Mouse (Mus musculus): ENCODE data around the gene Tmem60. TPM values are rescaled to one million over a fixed set of nuclear protein-coding genes. Genes with fewer than 3 reads are reported as not detected.
A peak's percentile ranks its signal among the peaks of the same experiment; 100 is the strongest.

Gene Tmem60
- total RNA-seq, 2 experiments from 2014 or later, result 27.4 to 53.7 TPM

DNA sequence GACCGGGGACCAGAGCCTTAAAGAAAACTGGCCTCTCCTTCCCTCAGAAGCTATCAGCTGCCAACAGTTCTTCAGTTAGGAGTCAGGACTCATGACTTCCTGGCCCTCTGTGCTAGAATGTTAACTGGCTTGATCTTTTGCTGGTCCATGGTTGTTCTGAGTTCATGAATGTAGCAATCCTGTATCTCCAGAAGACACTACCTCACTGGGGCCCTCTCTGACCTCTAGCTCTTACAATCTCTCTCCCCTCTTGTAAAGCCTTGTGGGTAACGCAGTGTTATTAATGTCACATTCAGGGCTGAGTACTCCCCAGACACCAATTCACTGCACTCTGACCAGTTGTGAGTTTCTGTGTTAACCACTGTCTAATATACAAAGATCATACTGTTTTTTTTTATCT lies 22.7 kb downstream of the Tmem60 start:
- no peak for ATAC-seq (replicated peaks; ENCODE audit: low FRiP score, poor library complexity, severe bottlenecking)

DNA sequence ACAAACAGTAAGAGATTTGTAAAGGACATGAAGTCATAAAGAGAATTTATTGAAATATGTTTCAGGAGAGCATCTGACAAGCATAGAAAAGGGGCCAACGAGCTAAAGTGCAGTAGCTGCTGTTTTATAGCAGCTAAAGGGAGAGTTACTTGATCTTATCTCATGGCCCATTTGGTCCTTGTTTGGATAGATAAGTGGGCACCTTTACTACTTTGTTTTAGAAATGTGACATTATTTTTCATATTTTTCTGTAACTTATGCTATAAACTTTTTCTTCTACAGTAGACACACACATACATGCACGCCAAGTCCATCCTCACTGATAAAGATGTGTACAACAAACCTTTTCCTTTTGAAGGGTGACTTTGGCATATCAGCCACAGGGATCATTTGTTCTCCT lies 23.4 kb downstream of the Tmem60 start:
- ATAC-seq (replicated peaks; ENCODE audit: low FRiP score, poor library complexity, severe bottlenecking), result no peak

DNA sequence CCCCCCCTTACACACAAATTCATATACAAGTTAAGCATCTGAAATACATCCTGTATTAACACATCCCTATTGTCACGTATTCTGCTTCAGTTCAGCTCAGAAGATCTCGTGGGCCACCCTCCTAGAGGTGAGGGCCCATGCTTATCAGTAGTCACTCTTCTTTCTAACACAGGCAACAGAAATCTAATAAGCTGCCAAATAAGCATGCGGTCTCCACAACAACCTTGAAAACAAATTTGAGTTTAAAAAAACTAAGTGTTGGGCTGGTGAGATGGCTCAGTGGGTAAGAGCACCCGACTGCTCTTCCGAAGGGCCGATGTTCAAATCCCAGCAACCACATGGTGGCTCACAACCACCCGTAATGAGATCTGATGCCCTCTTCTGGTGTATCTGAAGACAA lies 24.2 kb downstream of the Tmem60 start:
- no peak for ATAC-seq (replicated peaks; ENCODE audit: low FRiP score, poor library complexity, severe bottlenecking)

DNA sequence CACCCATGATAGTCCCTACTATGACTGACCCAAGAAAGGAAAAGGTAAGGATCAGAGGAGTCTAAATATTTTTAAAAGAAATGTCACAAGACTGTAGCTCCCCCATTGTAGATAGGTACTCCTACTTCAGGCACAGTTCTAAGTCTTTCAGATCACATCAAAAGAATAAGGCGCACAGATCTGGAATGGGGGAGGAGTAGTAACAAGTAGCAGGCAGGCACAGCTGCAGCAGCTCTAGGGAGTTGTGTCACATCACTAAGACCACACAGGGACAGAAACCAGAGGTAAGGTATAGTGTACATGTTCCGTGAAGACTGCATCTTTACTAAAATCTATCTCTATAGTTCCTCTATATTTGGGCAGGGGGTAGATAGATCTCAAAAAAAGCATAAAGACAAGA lies 29.8 kb downstream of the Tmem60 start:
- ATAC-seq (replicated peaks; ENCODE audit: low FRiP score, poor library complexity, severe bottlenecking), result no peak

DNA sequence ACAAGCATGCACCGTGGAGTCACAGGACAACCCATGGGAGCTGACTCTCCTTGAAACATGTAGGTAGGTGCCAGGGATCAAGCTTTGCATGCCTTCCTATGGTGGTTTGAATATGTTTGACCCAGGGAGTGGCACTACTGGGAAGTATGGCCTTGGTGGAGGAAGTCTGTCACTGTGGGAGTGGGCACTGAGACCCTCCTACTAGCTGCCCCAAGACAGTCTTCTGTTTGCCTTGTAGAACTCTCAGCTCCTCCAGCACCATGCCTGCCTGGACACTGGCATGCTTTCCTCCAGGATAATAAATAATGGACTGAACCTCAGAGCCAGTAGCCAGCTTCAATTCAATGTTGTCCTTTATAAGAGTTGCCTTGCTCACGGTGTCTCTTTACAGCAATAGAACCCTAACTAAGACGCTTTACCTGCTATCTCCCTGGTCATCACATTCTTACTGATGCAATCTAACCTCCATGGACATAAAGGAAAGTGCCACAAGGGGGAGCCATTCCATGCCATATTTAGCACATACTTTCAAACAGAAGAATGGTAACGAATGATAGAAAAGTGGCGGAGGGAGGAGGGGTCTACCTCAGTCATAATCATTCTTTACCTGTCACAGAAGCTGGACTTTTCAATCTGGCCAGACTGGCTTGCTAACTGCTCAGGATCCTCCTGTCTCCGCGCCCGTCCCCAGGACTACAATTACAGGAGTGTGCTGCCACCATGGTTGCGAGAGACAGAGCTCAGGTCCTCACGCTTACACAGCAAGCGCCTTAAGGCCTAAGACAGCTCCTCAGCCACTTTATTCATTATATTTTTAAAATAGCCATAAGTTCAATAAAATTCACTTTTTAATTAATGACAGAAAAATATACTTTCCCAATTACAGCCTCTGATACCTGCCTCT lies 31.6 kb downstream of the Tmem60 start:
- peak; percentile 30; the same call in 1 of the 2 replicates for ATAC-seq (replicated peaks; ENCODE audit: low FRiP score, poor library complexity, severe bottlenecking)

DNA sequence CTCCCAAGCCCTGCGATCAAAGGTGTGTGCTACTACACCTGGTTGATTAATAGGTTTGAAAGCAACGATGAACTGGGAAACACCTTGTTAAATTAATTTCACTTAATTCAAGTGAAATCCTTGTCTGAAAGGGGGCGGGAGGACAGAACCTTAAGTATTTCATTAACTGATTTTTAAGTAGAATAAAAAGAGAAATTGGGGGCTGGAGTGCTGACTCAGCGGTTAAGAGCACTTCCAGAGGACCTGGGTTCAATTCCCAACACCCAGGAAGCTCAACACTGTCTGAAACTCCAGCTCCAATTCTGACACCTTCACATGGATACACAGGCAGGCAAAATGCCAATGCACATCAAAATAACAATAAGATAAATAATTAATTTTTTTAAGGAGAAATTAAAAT lies 37.0 kb downstream of the Tmem60 start:
- no peak for ATAC-seq (replicated peaks; ENCODE audit: low FRiP score, poor library complexity, severe bottlenecking)

DNA sequence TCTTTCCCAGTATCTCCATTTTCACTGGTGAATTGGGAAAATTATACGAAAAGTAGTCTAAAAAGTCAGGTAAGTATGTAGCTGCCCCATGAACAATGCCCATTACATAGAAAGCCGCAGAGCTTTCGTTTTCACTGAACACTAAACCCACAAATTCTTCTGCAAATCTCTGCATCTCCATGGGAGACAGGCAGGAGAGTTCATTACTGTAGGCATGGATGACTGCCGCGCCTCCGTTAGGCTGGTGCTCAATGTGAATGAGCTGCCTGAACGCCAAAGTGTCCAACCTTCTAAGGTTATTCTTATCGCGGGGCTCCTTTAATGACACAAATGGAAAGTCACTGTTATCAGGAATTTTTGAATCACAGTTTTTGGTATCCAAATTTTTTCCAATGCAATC lies 37.6 kb downstream of the Tmem60 start:
- no peak for ATAC-seq (replicated peaks; ENCODE audit: low FRiP score, poor library complexity, severe bottlenecking)

DNA sequence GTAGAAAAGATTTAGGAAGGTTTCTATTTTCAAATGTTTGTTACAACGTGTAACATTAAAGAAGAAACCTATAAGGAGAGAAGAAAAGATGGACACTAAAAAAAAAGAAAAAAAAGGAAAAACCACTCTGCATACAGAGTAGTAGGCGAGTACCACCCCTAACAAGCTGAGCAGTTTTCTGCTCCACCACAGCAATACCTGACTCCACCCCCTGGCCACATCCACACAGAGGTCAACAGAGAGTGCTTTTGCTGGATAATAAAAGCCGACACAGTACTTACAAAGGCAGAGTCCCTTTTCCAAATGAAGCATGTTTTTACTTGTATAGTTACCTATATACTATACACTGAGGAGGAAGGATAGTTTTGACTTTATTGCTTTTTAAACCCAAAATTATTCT lies 42.6 kb downstream of the Tmem60 start:
- ATAC-seq (replicated peaks; ENCODE audit: low FRiP score, poor library complexity, severe bottlenecking), result no peak

DNA sequence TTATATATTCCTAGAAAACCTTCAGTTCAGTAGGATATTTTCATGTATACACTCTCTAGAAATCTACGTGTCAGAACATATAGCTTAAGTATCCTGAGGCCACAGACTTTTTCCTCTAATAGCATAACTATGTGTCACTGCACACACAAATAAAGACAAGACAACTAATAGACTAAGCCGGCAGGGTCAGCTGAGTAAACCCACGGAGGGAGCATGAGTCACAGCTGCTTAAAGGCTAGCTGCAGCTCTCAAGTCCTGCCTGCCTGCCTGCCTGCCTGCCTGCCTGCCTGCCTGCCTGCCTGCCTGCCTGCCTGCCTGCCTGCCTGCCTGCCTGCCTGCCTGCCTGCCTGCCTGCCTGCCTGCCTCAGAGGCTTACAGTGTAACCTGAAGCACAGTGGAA lies 43.5 kb downstream of the Tmem60 start:
- no peak for ATAC-seq (replicated peaks; ENCODE audit: low FRiP score, poor library complexity, severe bottlenecking)

DNA sequence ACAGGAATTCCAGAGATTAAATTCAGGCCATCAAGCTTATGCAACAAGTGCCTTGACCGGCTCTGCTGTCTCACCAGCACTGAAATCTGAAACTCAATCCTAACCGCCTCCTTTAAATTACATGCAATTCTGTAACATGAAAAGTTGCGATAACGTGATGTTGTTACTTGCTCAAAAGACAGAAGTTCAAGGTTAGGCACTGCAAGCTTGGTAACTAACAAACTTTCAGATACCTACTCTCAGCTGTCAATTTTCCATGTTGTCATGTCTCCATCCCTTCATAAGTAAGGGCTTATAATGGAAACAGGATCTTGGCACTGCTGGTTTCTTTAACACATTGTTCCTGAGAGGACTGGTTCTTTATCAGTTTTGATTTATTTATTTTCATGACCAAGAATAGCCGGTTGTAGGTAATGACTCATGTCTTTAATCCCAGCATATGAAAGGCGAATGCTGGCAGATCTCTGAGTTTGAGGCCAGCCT lies 47.7 kb downstream of the Tmem60 start:
- no peak for ATAC-seq (replicated peaks; ENCODE audit: low FRiP score, poor library complexity, severe bottlenecking)

DNA sequence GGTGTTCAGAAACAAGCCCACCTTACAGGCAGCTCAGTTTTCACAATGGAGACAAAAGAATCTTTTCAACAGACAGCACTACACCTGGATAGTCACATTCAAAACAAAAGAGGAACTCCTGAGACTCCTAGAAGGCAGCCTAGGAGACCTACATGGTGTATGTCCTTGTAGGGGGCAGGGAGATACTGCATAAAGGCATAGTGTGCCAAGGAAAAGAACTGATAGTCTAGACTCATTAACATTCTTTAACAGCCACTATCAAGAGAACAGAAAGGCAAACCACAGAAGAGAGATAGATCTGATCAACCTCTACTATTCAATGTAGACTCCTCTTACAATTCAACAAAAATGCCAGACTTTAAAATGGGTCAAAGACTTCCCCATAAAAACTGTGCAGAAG lies 48.4 kb downstream of the Tmem60 start:
- no peak for ATAC-seq (replicated peaks; ENCODE audit: low FRiP score, poor library complexity, severe bottlenecking)

DNA sequence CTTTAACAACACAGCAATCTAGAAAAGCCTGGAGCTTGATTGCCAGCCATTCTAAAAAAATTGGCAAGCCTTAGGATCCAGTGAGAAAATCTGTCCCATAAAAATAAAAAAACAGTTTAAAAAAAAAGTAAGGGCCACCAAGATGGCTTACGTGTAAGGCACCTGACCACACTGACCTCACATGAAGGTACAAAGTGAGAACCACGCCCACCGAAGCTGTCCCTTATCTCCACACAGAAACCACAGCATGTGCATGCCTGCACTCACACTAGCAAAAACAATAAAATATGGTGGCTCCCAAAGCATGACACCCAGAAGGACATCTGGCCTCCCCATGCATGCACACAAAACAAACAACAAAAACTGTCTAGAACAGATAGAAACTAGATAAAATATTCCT lies 49.3 kb downstream of the Tmem60 start:
- ATAC-seq (replicated peaks; ENCODE audit: low FRiP score, poor library complexity, severe bottlenecking), result peak; percentile 67; the same call in 1 of the 2 replicates

DNA sequence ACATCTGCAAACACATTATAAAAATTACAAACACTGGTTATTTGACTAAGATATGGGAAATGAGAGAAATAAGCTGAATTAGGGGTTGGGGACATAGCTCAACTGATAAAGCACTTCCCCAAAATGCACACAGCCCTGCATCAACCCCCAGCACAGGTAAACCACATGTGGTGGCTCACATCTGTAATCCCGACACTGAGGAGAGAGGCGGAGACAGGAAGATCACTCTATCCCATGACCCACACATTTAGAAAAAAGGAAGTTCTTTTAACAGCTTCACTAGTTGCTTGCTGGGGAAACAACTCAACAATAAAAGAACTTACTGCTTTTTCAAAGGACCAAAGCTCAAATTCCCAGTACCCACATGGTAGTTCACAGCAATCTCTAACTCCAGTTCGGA lies 50.6 kb downstream of the Tmem60 start:
- no peak for ATAC-seq (replicated peaks; ENCODE audit: low FRiP score, poor library complexity, severe bottlenecking)

DNA sequence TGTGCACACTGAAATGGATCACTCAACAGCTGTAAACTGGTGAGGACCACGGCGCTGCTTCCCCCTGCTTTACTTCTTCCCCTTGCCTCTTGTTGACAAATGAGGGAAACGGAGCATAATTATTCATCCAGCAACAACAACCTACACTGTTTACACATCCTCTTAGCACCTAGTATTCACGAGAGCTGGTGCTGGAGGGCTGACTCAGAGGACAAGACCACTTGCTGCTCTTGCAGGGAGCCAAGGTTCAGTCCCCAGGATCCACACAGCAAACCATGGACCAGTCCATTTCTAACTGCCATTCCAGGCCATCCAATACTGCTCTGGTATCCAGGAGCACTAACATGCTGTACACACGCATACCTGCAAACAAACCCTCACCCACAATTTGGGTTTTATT lies 53.9 kb downstream of the Tmem60 start:
- no peak for ATAC-seq (replicated peaks; ENCODE audit: low FRiP score, poor library complexity, severe bottlenecking)

Other genes starting within 250 kb of the Tmem60 start
- gene Phtf2, start 67 bp upstream of the Tmem60 start, total RNA-seq (2015; ENCODE audit: low replicate concordance), result 20.2 and 23.9 TPM in 2 replicates
- 16.3 and 17.9 TPM in 2 replicates for gene Phtf2, start 67 bp upstream of the Tmem60 start, total RNA-seq (2017; ENCODE audit: low replicate concordance)
- gene Rsbn1l, start 74.2 kb downstream of the Tmem60 start, total RNA-seq (2015; ENCODE audit: low replicate concordance), result 47.2 and 60.4 TPM in 2 replicates
- 51.8 and 72.5 TPM in 2 replicates for gene Rsbn1l, start 74.2 kb downstream of the Tmem60 start, total RNA-seq (2017; ENCODE audit: low replicate concordance)
- gene Ptpn12, start 173.7 kb downstream of the Tmem60 start, total RNA-seq (2015; ENCODE audit: low replicate concordance), result 50.5 and 104 TPM in 2 replicates
- gene Ptpn12, start 173.7 kb downstream of the Tmem60 start, total RNA-seq (2017; ENCODE audit: low replicate concordance), result 18.5 and 44.3 TPM in 2 replicates